Mouse (Mus musculus) neutrophil, adult 5-6 weeks (primary cell): ENCODE measurements at regions not wholly inside any gene's neighbourhood (a gene's known extent, or its start where the extent isn't known, plus 50 kb on each side); places are given as distances from the start of the nearest gene placed in this dataset.

Source experiments
- ATAC-seq: fragments of 151-379, 151-347 bp; 2 replicates; pipeline ENCODE4 v1.8.0; 2017; ENCODE audit warnings: mild to moderate bottlenecking, moderate TSS enrichment; ENCODE audit not compliant: insufficient number of reproducible peaks, poor library complexity, low FRiP score, severe bottlenecking; ENCODE audit errors: extremely low read depth

DNA sequence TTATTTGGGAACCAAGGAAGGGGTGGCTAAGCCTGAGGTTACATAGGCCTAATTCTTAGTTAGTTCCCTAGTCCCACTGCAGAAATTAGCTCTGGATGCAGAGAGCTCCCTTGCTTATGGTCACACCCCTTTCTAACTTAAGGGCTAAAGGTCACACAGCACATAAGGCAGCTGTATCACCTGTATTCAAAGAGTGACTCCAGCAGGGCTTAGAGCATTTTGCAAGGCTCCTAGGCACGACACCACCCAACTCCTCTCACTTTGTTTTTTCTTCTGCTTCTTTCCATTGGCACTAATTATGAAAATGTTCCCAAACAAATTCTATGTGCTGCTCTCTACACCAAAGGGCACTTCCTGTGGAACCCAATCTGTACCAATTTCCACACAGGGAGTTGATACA is 268.9 kb downstream of the Rnf152 start:
- no peak for ATAC-seq

DNA sequence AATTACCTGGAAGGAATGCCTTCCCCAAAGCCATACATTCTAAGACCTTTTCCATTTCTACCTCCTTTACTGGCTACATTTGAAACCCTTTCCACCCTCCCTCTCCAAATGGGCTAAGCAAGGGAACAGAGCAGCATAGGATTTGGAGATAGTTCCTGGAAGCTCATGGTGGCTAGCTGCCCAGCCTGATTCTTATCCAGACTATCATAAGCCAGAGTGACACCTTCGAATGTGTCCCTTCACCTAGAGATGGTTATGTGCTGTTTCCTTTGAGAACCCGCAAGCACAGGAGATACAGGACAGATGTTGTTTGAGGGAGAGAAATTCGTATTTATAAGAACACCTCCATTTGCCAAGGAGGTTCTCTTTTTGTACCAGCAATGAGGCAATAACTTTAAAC is 272.0 kb downstream of the Rnf152 start:
- ATAC-seq, result no peak

DNA sequence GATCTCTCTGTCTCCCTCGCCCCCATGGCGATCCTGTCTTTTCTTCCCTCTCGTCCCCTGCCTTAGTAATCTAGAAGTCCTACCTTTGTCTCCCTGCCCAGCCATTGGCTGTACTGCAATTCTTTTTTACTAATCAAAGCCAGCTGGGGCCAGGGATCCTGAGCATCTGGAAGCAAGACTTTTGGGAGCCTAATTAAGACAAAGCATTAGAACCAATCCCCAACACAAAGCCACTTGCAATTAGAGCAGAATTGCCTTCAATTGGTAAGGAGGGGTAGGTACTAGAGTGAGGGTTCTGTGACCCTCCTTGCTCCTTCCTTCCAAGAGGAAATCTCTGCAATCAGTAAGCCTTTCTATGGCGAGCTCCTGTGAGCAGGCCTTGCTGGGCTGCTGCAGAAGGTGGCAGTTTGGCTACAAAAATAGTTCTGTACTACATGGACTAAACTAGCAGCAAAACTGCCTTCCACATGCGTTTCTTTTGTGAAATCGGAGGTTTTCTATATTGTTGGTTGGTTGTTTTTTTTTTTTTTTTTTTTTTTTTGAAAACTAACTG is 272.9 kb downstream of the Rnf152 start:
- ATAC-seq, result no peak

DNA sequence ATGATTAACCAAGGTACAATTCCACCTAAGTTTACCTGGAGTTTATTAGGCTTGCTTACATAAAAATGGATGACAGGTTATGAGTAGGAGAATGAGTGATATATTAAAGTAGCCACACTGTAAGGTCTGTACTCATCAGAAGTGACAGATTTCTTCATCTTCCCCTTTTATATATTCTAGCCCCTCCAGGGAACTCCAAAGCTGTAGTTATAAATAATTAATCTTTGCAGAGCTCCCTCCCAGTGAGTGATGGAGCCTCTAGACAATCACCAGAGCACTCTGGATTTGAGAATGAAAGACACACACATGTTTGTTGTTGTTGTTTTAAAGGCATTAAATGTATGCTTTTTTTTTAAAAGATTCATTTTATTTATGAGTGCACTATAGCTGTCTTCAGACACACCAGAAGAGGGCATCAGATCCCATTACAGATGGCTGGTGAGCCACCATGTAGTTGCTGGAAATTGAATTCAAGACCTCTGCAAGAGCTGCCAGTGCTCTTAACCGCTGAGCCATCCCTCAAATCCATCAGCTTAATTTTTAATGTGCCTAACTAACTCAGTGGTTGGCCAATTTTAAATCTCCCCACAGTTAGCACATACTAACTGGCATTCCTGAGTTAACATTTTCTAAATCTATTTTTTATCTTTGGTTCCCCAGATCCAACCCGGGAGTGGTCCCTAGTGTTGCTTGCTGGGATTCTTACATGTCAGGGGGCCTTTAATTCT is 273.5 kb downstream of the Rnf152 start:
- ATAC-seq, result no peak

DNA sequence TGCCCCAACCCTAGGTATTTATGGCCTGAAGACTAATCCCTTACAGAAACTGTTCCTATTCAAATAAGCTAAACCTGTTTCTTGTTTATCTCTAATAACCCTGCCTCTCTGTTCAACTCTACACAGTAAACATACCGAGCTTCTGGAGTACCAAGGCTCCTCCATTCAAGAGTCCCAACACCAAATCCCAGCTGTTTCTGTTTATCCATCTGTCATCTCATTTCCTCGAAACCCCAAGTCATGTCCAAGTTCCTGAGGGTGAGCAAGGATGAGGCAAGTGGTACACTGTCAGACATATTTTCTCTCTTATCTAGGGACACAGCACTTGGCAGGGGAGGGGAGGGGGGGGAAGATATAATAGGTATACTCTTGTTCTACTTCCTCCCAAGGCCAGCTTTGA is 274.6 kb downstream of the Rnf152 start:
- no peak for ATAC-seq

DNA sequence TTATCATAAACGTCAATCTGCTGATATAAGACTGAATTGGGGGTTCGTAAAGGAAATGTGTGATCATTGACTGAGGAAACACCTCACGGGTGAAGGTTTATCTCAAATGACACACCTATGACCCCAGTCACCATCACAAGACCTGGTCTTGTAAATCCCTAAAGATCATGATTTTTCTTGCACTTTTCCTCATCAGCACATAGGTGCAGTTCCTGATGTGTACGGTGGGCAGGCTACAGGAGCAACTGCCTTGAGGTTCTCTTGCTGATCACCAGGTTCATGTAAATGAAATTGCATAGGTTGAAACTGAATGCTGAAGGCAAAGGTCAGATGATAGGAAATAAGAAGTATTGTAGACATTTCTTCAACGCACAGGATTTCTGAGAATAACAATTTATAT is 277.1 kb downstream of the Rnf152 start:
- ATAC-seq, result no peak

DNA sequence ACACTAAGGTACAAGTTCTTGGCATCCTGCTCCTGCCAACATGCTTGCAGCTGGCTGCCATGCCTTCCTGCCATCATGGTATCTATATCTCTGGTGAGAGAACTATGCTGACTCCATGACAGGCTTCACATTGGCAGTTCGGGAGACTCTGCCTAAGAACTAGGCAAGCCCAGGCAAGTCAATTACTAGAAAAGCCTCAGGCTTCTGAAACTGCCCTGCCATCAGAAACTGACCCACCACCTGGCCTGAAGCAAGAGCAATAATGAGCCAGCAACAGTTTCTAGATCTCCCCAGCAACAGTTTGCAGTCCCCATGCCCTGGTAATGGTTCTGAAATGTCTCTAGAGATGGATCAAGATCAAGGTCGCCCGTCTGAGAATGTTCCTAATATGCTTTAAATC is 280.8 kb downstream of the Rnf152 start:
- no peak for ATAC-seq

DNA sequence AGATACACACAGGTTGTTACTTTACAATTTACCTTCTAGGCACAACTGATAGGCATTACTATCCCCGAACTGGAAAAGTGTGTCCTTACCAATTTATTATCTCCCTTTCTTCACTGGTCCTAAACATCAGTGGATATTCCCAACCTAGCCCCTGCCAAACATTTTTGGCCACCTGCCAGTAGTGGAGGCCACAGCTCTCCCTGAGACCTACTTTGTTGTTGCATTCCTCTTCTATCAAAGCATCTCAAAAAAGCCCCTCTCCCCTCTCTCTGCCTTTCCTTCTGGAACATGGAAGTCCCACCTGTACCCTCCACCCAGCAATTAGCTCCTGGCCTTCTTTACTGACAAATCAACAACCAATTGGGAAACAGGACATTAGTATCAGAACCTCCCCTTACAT is 282.2 kb downstream of the Rnf152 start:
- ATAC-seq, result no peak

DNA sequence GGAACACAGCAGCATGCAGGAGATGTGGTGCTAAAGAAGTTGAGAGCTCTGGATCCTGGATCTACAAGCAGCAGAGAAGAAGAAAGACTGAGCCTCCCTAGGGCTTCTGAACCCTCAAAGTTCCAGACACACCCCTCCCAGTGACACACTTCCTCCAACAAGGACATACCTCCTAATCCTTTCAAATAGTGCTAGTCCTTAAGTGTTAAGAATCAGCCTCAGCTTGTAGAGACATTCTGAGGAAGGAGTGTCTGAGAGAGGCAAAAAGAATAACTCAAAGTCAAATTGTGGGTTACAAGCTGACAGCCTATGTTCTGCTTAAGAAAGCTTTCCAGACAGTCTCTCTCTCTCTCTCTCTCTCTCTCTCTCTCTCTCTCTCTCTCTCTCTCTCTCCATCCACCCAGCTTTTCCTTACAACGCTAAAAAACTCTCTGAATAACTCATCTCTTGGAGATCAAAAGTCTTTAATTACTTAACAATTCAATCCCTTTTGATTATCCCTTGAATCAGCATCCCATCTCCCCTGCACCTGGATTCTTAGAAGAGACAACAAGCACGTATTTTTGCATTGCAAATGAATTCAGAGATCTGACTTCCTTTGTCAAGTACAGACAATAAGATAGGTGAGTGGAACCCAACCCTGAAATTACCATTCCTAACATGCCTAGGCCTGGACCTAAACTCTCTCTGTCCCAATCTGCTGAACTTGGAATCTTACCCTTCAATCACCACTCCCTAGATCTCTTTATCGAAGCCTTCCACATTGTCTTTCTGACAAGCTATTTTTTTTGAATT is 285.7 kb downstream of the Rnf152 start:
- no peak for ATAC-seq

DNA sequence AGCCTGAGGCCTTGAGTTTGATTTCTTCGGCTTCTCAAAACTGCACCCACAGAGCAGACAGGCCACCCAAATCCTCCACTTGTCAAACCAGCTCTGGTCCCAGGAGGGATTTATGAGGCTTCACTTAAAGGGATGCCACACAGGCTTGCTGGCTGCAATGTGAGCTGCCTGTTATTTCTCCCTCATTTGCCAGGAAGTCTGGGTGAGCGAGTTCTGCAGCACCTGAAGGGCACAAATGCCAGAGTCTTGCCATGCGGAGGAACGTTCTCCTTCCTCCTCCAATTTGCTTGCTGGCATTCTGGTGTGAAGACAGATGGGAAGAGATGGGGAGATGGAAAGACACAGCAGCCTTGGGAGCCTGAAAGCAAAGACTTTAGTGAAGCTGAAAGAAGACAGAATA is 288.6 kb downstream of the Rnf152 start:
- no peak for ATAC-seq

DNA sequence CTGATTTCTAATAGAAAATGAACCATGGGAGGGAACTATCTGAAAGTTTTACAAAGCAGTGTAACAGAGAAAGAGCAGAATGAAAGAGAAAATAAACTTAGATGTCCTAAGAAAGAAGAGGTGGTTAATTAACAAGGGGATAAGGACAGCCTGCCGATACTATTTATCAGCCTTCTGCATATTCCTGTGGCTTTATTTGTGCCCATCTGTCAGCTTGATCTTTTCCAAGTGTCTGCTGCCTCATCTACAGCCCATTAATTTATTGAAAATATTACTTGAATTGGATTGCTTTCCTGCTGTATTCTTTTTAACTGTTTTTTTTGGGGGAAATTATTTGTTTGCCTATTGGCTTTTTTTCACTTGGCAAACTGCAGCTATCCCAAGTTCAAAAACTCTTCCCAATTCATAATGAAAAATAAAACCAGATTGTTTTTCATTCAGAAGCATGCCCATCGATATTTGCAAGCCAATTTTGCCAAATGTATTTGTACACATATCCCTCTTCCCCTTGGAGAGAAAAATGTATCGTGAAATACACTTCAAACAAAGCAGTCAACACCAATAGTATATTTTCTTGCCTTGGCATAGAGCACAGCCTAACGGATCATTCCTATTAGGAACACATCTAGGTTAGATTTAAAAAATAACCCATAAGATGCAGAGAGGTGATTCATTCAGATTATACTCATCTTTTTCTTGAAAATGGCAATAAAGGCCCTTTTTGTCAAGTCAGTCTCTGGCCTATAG is 289.3 kb downstream of the Rnf152 start:
- ATAC-seq, result no peak

DNA sequence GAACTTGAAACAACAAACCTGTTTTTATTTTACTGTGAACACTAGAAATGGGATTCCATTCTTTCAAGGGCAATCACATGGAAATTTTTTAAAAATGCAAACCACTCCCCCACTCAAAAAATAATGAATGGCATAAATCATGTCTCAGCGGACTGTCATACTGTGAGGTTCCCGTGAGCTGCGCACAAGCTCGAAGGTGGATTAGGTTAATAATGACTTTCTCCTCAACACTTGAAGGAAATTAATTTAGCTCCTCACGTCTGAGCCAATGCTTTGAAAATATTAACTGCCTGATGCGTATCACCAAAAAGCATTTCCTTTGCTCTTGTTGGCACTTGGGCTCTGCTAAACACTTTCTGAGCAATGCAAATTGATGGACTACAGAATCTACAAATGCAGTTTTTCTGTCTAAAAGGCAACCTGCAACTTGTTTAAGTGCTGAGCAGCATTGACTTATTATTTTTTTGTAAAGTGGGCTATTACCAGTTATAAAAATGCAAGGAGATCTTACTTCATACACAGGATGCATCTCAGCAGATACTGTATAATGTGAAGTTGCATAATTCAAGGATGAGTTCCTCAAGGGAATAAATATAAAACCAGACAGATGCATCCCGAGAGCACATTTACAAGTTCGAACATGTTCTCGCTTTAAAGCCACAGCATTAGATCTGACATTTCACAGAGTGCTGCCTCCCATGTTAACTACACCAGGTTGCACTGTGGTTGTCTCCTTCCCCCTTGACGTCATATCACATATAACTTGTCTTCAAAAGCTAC is 282.4 kb downstream of the Cdh20 start:
- no peak for ATAC-seq
